Mouse (Mus musculus): ENCODE results near the gene Atad1.
"Not testable (repeated sequence)": the region's sequence is repeated elsewhere in the genome, so short reads cannot be mapped to it uniquely, and the experiment has no call there.

Gene Atad1

GRCm38 (mm10) chr19:32680894-32681293, 58.7 kb downstream of the Atad1 start:
- DNase-seq (ENCODE audit: low read depth, low spot score) = no peak

- no peak for DNase-seq (ENCODE audit: low read depth, low spot score)
Measured at GRCm38 (mm10) chr19:32675766-32676165, 63.8 kb downstream of the Atad1 start.

- not testable (repeated sequence) for DNase-seq (ENCODE audit: low read depth, low spot score)
Measured at GRCm38 (mm10) chr19:32667830-32668229, 71.8 kb downstream of the Atad1 start.

GRCm38 (mm10) chr19:32665243-32665642, 74.3 kb downstream of the Atad1 start:
- no peak for DNase-seq (ENCODE audit: low read depth, low spot score)

- DNase-seq (ENCODE audit: low read depth, low spot score) = no peak
Measured at GRCm38 (mm10) chr19:32662936-32663335, 76.7 kb downstream of the Atad1 start.

- no peak for DNase-seq (ENCODE audit: low read depth, low spot score)
Measured at GRCm38 (mm10) chr19:32659346-32659745, 80.2 kb downstream of the Atad1 start.

GRCm38 (mm10) chr19:32653630-32654362, 85.8 kb downstream of the Atad1 start:
- DNase-seq (ENCODE audit: low read depth, low spot score) = no peak

- DNase-seq (ENCODE audit: low read depth, low spot score) = no peak
Measured at GRCm38 (mm10) chr19:32653122-32653521, 86.5 kb downstream of the Atad1 start.

- DNase-seq (ENCODE audit: low read depth, low spot score) = no peak
Measured at GRCm38 (mm10) chr19:32651046-32651445, 88.5 kb downstream of the Atad1 start.

GRCm38 (mm10) chr19:32648019-32648571, 91.5 kb downstream of the Atad1 start:
- DNase-seq (ENCODE audit: low read depth, low spot score) = no peak

- no peak for DNase-seq (ENCODE audit: low read depth, low spot score)
Measured at GRCm38 (mm10) chr19:32646382-32646781, 93.2 kb downstream of the Atad1 start.

GRCm38 (mm10) chr19:32645939-32646338, 93.6 kb downstream of the Atad1 start:
- no peak for DNase-seq (ENCODE audit: low read depth, low spot score)

GRCm38 (mm10) chr19:32643642-32644041, 95.9 kb downstream of the Atad1 start:
- DNase-seq (ENCODE audit: low read depth, low spot score) = no peak

- no peak for DNase-seq (ENCODE audit: low read depth, low spot score)
Measured at GRCm38 (mm10) chr19:32641995-32642394, 97.6 kb downstream of the Atad1 start.

- DNase-seq (ENCODE audit: low read depth, low spot score) = no peak
Measured at GRCm38 (mm10) chr19:32641535-32641934, 98.1 kb downstream of the Atad1 start.

- DNase-seq (ENCODE audit: low read depth, low spot score) = no peak
Measured at GRCm38 (mm10) chr19:32638276-32638903, 101.2 kb downstream of the Atad1 start.

- no peak for DNase-seq (ENCODE audit: low read depth, low spot score)
Measured at GRCm38 (mm10) chr19:32637357-32638275, 102.0 kb downstream of the Atad1 start.

- no peak for DNase-seq (ENCODE audit: low read depth, low spot score)
Measured at GRCm38 (mm10) chr19:32634916-32635315, 104.7 kb downstream of the Atad1 start.

- DNase-seq (ENCODE audit: low read depth, low spot score) = no peak
Measured at GRCm38 (mm10) chr19:32628572-32629132, 110.9 kb downstream of the Atad1 start.

GRCm38 (mm10) chr19:32627631-32628030, 112.0 kb downstream of the Atad1 start:
- no peak for DNase-seq (ENCODE audit: low read depth, low spot score)

GRCm38 (mm10) chr19:32626768-32627331, 112.7 kb downstream of the Atad1 start:
- no peak for DNase-seq (ENCODE audit: low read depth, low spot score)
